Mouse (Mus musculus) liver, adult 2 months (tissue): ENCODE data around the gene AC131692.1. TPM values are rescaled to one million over a fixed set of nuclear protein-coding genes. Genes with fewer than 3 reads are reported as not detected.
"Not testable (repeated sequence)": the region's sequence is repeated elsewhere in the genome, so short reads cannot be mapped to it uniquely, and the experiment has no call there.

Experiments
- DNase-seq: peaks from one replicate; pipeline ENCODE4 v3.0.0-alpha.2; 2011; ENCODE audit warnings: low read depth, low spot score; ENCODE audit errors: extremely low read depth
- H3K27ac ChIP-seq: fragments of 200-500 bp; replicated peaks from 2 replicates; pipeline ENCODE4 v1.5.1; 2012; ENCODE audit warnings: low read depth, mild to moderate bottlenecking, control low read depth, inconsistent platforms, low read length; ENCODE audit not compliant: insufficient read depth
- H3K27me3 ChIP-seq: fragments of 200-500 bp; 2 replicates; pipeline ENCODE4 v1.6.1; 2012; ENCODE audit warnings: mild to moderate bottlenecking, moderate library complexity, low read length, inconsistent platforms; ENCODE audit not compliant: control insufficient read depth, insufficient read depth
- H3K36me3 ChIP-seq: fragments of 200-500 bp; 2 replicates; pipeline ENCODE4 v1.6.1; 2012; ENCODE audit warnings: low read length, inconsistent platforms; ENCODE audit not compliant: control insufficient read depth, insufficient read depth
- H3K4me1 ChIP-seq: fragments of 200-500 bp; 2 replicates; pipeline ENCODE4 v1.6.1; 2011; ENCODE audit warnings: low read length; ENCODE audit not compliant: control insufficient read depth, insufficient read depth
- H3K4me3 ChIP-seq: fragments of 200-500 bp; 2 replicates; pipeline ENCODE4 v1.5.1; 2011; ENCODE audit warnings: low read depth, mild to moderate bottlenecking, control low read depth, low read length, moderate library complexity; ENCODE audit not compliant: insufficient read depth
- H3K79me2 ChIP-seq: fragments of 200-500 bp; 2 replicates; pipeline ENCODE4 v1.6.1; 2012; ENCODE audit warnings: inconsistent platforms, mild to moderate bottlenecking, low read length, moderate library complexity; ENCODE audit not compliant: control insufficient read depth, insufficient read depth
- H3K9ac ChIP-seq: fragments of 200-500 bp; 2 replicates; pipeline ENCODE4 v1.6.1; 2012; ENCODE audit warnings: low read depth, mild to moderate bottlenecking, control low read depth, inconsistent platforms, low read length
- CTCF ChIP-seq: fragments of 200-500 bp; IDR thresholded peaks from 2 replicates; pipeline ENCODE4 v1.5.1; 2011; ENCODE audit warnings: low read depth, low read length, control low read depth
- POLR2A ChIP-seq: fragments of 200-500 bp; IDR thresholded peaks from 2 replicates; pipeline ENCODE4 v1.6.1; 2011; ENCODE audit warnings: low read length, control low read depth; ENCODE audit not compliant: insufficient read depth; ENCODE audit errors: extremely low read depth
- WGBS: fragments of 180-500 bp; shearing (Covaris S2); methylation state at CpG from one replicate; pipeline ENCODE4 v1.1.7; 2018; 5-methylcytosine and 5-hydroxymethylcytosine counted together
- polyA plus RNA-seq: library from polyadenylated mRNA; depleted of rRNA; stranded (reverse); fragments of >200 nt; gene quantifications from 2 replicates; pipeline ENCODE4 v1.2.3, GENCODE M21; 2012
- total RNA-seq: library from RNA; depleted of rRNA; stranded (reverse); fragments of >200 nt; gene quantifications from 2 replicates; pipeline ENCODE4 v1.2.3, GENCODE M21; 2014

The AC131692.1 gene
- total and polyA plus RNA-seq, 2 experiments: not detected

- H3K27me3 ChIP-seq: no peaks in the 10 kb centered on the region
- peaks cover 4% of the 10 kb centered on the region for H3K4me1 ChIP-seq
- H3K9ac ChIP-seq: no peak overlapping the region
- H3K4me3 ChIP-seq: no peak overlapping the region
- WGBS: 35% methylated on average over 8 of the region's 8 CpGs
- no peak overlapping the region for H3K27ac ChIP-seq
- TF ChIP-seq CTCF (no peak), POLR2A (no peak)
- H3K79me2 ChIP-seq: no peaks in the 10 kb centered on the region
- DNase-seq: peak; percentile 84
- no peaks in the 10 kb centered on the region for H3K36me3 ChIP-seq
Observed at GRCm38 (mm10) chr19:6123330-6123729, 29.1 kb downstream of the AC131692.1 start.

- DNase-seq: no peak
- no peak for TF ChIP-seq CTCF
- no peak for TF ChIP-seq POLR2A
- H3K27ac ChIP-seq: no peak overlapping the region
- H3K4me1 ChIP-seq: peaks cover 1% of the 10 kb centered on the region
- no peaks in the 10 kb centered on the region for H3K36me3 ChIP-seq
- no peak overlapping the region for H3K9ac ChIP-seq
- H3K4me3 ChIP-seq: no peak overlapping the region
- no peaks in the 10 kb centered on the region for H3K27me3 ChIP-seq
- H3K79me2 ChIP-seq: no peaks in the 10 kb centered on the region
- 85% methylated on average over 2 of the region's 2 CpGs for WGBS
Observed at GRCm38 (mm10) chr19:6124898-6125297, 30.7 kb downstream of the AC131692.1 start.

GRCm38 (mm10) chr19:6126289-6126688, 32.1 kb downstream of the AC131692.1 start:
- 17% methylated on average over 4 of the region's 4 CpGs for whole genome bisulfite sequencing
- Histone ChIP-seq H3K9ac (no peak overlapping the region), H3K4me1 (peaks cover 1% of the 10 kb centered on the region), H3K4me3 (no peak overlapping the region), H3K27me3 (no peaks in the 10 kb centered on the region), H3K36me3 (no peaks in the 10 kb centered on the region), H3K27ac (no peak overlapping the region), H3K79me2 (no peaks in the 10 kb centered on the region)
- peak; percentile 54 for DNase-seq
- TF ChIP-seq CTCF: peak; percentile 58
- TF ChIP-seq POLR2A: no peak

- H3K9ac ChIP-seq: no peak overlapping the region; the same call in 1 of the 2 replicates
- H3K36me3 ChIP-seq: no peaks in the 10 kb centered on the region
- WGBS: 71% methylated on average over 10 of the region's 10 CpGs
- H3K79me2 ChIP-seq: no peaks in the 10 kb centered on the region
- H3K4me3 ChIP-seq: peak overlapping the region; percentile 68
- TF ChIP-seq CTCF: no peak
- TF ChIP-seq POLR2A: no peak
- no peaks in the 10 kb centered on the region for H3K27me3 ChIP-seq
- DNase-seq: peak; percentile 10
- H3K27ac ChIP-seq: peak overlapping the region; percentile 84
- H3K4me1 ChIP-seq: peaks cover 1% of the 10 kb centered on the region
Observed at GRCm38 (mm10) chr19:6126789-6127580, 32.8 kb downstream of the AC131692.1 start.

DNA sequence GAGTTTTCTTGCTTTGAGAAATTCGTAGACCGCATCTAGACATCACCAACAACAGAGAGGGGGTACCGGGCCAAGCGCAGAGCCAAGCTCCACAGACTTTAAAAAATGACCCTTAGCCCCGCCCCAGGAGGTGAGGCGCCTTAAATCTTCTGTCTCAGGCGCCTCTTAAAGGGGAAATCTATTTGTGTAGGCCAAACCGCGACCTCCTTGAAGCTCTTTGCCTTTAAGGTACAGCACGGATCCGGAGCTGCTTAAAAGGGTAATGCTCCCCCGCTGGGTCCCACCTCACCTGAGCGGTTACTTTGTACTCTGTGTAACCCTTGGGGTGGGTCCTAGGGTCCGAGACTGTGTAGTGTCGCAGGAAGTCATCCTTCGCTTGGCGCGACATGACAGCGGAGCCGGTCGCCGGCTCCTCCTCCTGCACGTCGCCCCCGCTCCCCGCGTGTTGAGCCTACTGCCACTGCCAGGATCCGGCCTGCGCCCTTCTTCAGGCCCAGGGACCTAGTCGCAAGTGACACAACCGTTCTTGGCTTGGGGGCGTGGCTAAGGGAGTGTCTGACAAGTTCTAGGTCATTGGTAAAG, 33.6 kb downstream of the AC131692.1 start, which contains the start of gene Snx15:
Gene Snx15, minus strand, starts transcription at position 545 of the 582 bp plus-strand sequence.
- peak; percentile 47 for TF ChIP-seq POLR2A
- TF ChIP-seq CTCF: no peak
- Histone ChIP-seq H3K4me3 (peak within 1 kb of the TSS; percentile 68), H3K36me3 (no peaks in the 10 kb centered on the region), H3K4me1 (peaks cover 1% of the 10 kb centered on the region), H3K27me3 (no peaks in the 10 kb centered on the region), H3K9ac (peak within 1 kb of the TSS; percentile 77), H3K79me2 (no peaks in the 10 kb centered on the region), H3K27ac (peak within 1 kb of the TSS; percentile 84)
- under 1% methylated on average over 32 of the region's 32 CpGs for WGBS
- DNase-seq: peak; percentile 94

- not testable (repeated sequence) for H3K27me3 ChIP-seq, H3K79me2 ChIP-seq, H3K4me1 ChIP-seq, H3K27ac ChIP-seq, H3K36me3 ChIP-seq, DNase-seq, H3K9ac ChIP-seq, H3K4me3 ChIP-seq
- WGBS: 83% methylated on average over 7 of the region's 7 CpGs
Observed at GRCm38 (mm10) chr19:6130414-6131128, 36.4 kb downstream of the AC131692.1 start.
